ENCODE assay signal across 1 mouse cellular context in the genomic region with DNA sequence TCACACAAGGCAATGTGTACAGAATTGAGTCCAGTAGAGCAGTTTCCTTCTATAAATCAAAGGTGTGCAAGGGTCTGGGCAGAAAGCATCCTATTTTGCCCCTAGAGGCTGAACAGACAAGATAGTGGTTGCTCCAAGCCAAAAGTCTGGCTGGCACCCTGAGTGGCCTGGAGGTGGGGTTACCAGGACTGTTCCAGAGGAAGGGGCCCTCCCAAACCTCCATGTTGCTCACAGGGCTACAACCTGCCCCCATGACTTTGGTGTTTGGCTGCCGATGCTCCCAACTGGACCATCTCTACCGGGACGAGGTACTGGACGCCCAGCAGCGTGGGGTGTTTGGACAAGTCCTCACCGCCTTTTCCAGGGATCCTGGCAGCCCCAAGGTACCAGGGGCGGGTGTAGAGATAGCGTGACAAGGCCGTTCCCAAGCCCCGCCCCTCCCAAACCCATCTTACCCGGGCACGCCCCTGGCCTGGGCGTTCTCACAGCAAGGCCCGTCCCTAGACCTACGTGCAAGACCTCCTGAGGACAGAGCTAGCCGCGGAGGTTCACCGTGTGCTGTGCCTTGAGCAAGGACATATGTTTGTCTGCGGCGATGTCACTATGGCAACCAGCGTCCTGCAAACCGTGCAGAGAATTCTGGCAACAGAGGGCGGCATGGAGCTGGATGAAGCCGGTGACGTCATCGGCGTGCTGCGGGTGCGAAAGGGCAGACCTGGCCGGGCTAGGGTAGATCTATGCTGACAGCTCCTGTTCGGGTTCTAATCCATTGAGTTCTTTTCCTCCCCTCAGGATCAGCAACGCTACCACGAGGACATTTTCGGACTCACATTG.
TF ChIP-seq lines count a peak whose summit lies in the region.

No protein-coding gene starts in this region.

TF ChIP-seq in C2C12, 6 proteins besides CTCF, POLR2A, EP300 and RAD21:
- TF ChIP-seq MAX (IDR thresholded peaks at IDR 0.05) (no peak), MYOG (IDR thresholded peaks at IDR 0.05; ENCODE audit: control insufficient read depth, extremely low read depth, insufficient read length) (no peak), FOSL1 (IDR thresholded peaks at IDR 0.05; ENCODE audit: insufficient read depth, low read length, poor library complexity, severe bottlenecking) (no peak), CEBPB (IDR thresholded peaks at IDR 0.05; ENCODE audit: low read depth) (no peak), MYOD1 (IDR thresholded peaks at IDR 0.05; ENCODE audit: control insufficient read depth, insufficient read length, low read depth) (no peak), USF1 (IDR thresholded peaks at IDR 0.05; ENCODE audit: low read depth) (no peak)
